Mouse (Mus musculus) testis, adult 2 months (tissue): ENCODE data around the gene Taf13.

Source experiments
- CTCF ChIP-seq: fragments of 200-500 bp; IDR thresholded peaks from 2 replicates; pipeline ENCODE4 v1.5.1; 2012; ENCODE audit warnings: low read depth, mild to moderate bottlenecking, inconsistent platforms, low read length, moderate library complexity; ENCODE audit not compliant: control insufficient read depth, insufficient read depth, insufficient replicate concordance
- POLR2A ChIP-seq: fragments of 200-500 bp; IDR thresholded peaks from 2 replicates; pipeline ENCODE4 v1.6.1; 2012; ENCODE audit warnings: low read depth, mild to moderate bottlenecking, inconsistent platforms, low read length, moderate library complexity; ENCODE audit not compliant: control insufficient read depth

DNA sequence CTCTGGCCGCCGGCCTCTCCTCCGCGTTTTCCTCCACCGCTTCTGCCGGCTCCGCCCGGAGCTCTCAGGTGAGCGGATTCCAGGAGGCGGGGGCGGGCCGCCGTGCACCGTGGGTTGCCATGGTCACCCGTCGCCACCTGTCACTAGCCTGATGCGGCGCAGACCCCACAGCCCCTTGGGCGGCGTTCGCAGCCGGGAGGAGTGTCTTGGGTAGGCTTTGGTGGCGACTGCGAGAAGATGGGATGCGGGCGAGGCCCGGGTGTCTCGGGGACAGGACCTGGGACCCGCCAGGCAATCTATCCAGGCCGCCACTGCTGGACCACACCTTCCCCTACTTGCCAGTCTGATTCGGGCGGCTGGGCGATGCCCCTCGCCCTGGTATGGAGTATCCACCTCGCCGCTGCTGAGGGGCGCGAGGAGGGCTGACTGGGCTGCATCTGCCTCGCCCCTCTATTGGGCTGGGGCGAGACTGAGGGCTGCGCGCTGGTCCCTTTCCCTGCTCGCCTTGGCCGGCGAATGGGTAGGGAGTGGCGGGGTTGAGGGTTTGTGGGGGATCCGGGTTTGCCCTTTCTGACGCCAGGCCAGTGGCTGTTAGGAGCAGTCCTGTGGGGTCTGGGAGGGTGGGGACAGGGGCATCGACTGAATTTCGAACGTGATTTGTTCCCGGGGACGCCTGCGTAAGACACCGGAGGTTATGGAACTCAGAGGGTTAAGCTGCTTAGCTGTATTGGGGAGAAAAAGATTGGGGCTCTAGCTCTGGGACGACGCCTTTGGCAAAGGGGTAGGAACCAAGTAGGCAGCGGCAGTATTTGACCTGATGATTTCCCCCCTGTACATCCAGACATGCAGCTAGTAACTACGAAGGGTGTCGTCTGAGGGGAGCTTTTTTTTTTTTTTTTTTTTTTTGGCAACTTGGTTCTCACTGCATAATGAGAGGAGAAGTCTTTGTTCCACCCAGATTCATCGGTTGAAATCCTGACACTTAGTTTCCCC, 20.3 kb downstream of the Taf13 start:
- TF ChIP-seq CTCF: no peak
- no peak for TF ChIP-seq POLR2A
